Mouse (Mus musculus) forebrain, embryonic 13.5 days (tissue): Measurements from ENCODE around the gene Phactr3. TPM values are rescaled to one million over a fixed set of nuclear protein-coding genes. Genes with fewer than 3 reads are reported as not detected.

Experiments
- ATAC-seq: fragments of 200-750 bp; cut with Nextera tagmentation; 2 replicates; pipeline ENCODE4 v1.8.0; 2017
- H3K27ac ChIP-seq: fragments of 300-500 bp; sonication (generic); 2 replicates; pipeline ENCODE4 v1.5.1; 2015; ENCODE audit warnings: inconsistent platforms, mild to moderate bottlenecking, moderate library complexity
- H3K27me3 ChIP-seq: fragments of 300-500 bp; sonication (generic); 2 replicates; pipeline ENCODE4 v1.6.1; 2015; ENCODE audit warnings: mild to moderate bottlenecking, inconsistent platforms
- H3K36me3 ChIP-seq: fragments of 300-500 bp; sonication (generic); 2 replicates; pipeline ENCODE4 v1.6.1; 2015; ENCODE audit warnings: mild to moderate bottlenecking, inconsistent platforms; ENCODE audit not compliant: poor library complexity, severe bottlenecking
- H3K4me1 ChIP-seq: fragments of 300-500 bp; sonication (generic); 2 replicates; pipeline ENCODE4 v1.6.1; 2015; ENCODE audit warnings: inconsistent platforms
- H3K4me2 ChIP-seq: fragments of 300-500 bp; sonication (generic); 2 replicates; pipeline ENCODE4 v1.6.1; 2015; ENCODE audit warnings: inconsistent platforms, mild to moderate bottlenecking, moderate library complexity
- H3K4me3 ChIP-seq: fragments of 300-500 bp; sonication (generic); 2 replicates; pipeline ENCODE4 v1.5.1; 2015; ENCODE audit warnings: mild to moderate bottlenecking, inconsistent platforms
- H3K9ac ChIP-seq: fragments of 300-500 bp; sonication (generic); 2 replicates; pipeline ENCODE4 v1.6.1; 2015; ENCODE audit warnings: mild to moderate bottlenecking, inconsistent platforms
- H3K9me3 ChIP-seq: fragments of 300-500 bp; sonication (generic); replicated peaks from 2 replicates; pipeline ENCODE4 v1.6.1; 2016; ENCODE audit warnings: inconsistent platforms
- WGBS: fragments of 180-500 bp; shearing (Covaris S2); methylation state at CpG from one replicate; pipeline ENCODE4 v1.1.7; 2015; 5-methylcytosine and 5-hydroxymethylcytosine counted together
- polyA plus RNA-seq: library from polyadenylated mRNA; unstranded; fragments of >200 nt; fragmentation: Nextera tagmentation; extraction: Ambion mirVana; gene quantifications from 2 replicates; pipeline ENCODE4 v1.2.1, GENCODE M21; 2015

The Phactr3 gene
- polyA plus RNA-seq, 1 experiment from 2014 or later, result 27.0 TPM

GRCm38 (mm10) chr2:178165943-178166342 lies 47.2 kb downstream of the Phactr3 start:
- ATAC-seq, result no peak
- Histone ChIP-seq H3K27ac (no peak overlapping the region), H3K36me3 (no peaks in the 10 kb centered on the region), H3K4me1 (peaks cover 3% of the 10 kb centered on the region; the same call in 1 of the 2 replicates), H3K9ac (no peak overlapping the region), H3K27me3 (no peaks in the 10 kb centered on the region), H3K4me3 (no peak overlapping the region), H3K9me3 (no peaks in the 10 kb centered on the region), H3K4me2 (no peak overlapping the region)
- WGBS, result 79% methylated on average over 10 of the region's 10 CpGs

DNA sequence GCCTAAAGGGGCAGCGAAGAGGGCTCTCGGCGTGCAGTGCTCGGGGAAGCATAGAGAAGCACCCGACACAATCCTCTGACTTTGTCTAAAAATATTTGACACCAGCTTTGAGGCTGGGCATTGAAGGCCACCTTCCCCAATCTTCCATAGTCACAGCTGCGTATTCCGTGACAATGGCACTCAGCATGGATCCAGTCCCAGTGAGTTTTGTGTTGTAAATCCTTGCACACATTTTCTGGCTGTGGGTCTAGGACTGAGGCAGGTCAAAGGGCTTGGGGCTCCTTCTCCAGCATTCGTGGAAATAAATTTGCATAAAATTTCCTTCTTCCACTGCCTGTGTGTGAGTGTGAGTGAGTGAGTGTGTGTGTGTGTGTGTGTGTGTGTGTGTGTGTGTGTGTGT lies 51.2 kb downstream of the Phactr3 start:
- Histone ChIP-seq H3K36me3 (no peaks in the 10 kb centered on the region), H3K4me2 (no peak overlapping the region), H3K27ac (no peak overlapping the region), H3K4me1 (peaks cover 10% of the 10 kb centered on the region; the same call in 1 of the 2 replicates), H3K9ac (no peak overlapping the region), H3K4me3 (no peak overlapping the region), H3K27me3 (no peaks in the 10 kb centered on the region), H3K9me3 (no peaks in the 10 kb centered on the region)
- 40% methylated on average over 8 of the region's 8 CpGs for WGBS
- ATAC-seq, result no peak

GRCm38 (mm10) chr2:178173951-178174350 lies 55.2 kb downstream of the Phactr3 start:
- Histone ChIP-seq H3K27ac (no peak overlapping the region), H3K4me2 (no peak overlapping the region), H3K4me1 (peaks cover 17% of the 10 kb centered on the region), H3K9ac (no peak overlapping the region), H3K27me3 (no peaks in the 10 kb centered on the region), H3K4me3 (no peak overlapping the region), H3K9me3 (no peaks in the 10 kb centered on the region), H3K36me3 (no peaks in the 10 kb centered on the region)
- no peak for ATAC-seq
- 23% methylated on average over 2 of the region's 2 CpGs for WGBS

DNA sequence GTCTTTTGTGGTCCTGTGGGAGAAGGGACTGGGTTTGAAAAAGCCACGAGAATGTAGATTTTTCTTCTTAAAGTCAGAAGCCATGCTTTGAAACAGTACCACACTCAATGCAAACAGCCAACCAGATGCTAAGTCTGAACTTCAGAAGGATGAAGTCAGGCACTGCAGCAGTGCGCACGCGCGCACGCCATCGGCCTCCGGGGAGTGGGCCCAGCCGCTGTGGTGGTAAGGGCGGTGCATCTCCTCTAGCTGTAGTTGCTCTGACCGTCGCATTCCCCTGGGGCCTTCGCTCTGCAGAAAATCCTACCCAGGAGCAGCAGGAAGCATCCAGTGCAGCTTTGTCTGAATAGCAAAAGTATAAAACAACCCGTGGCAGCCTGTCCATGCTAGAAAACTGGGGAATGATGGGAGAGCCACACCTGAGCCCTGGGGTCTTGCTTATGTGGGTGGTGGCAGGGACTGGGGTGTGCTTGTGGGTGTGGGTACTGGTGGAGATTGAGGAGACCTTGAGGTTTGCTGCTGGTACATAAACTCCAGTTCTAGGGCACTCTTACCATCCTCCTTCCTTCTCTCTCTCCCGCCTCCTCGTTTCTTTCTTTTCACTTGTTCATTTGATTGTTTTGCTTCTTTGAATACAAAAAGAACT lies 56.6 kb downstream of the Phactr3 start:
- peaks cover 14% of the 10 kb centered on the region for H3K4me1 ChIP-seq
- peak; percentile 91 for ATAC-seq
- H3K9ac ChIP-seq, result 0 out of 2 replicates have a peak overlapping the region, but pooled peaks have one; percentile 48
- H3K4me2 ChIP-seq, result peak overlapping the region; percentile 54
- peak overlapping the region; percentile 51; the same call in 1 of the 2 replicates for H3K27ac ChIP-seq
- H3K4me3 ChIP-seq, result peak overlapping the region; percentile 13; the same call in 1 of the 2 replicates
- no peaks in the 10 kb centered on the region for H3K27me3 ChIP-seq
- H3K9me3 ChIP-seq, result no peaks in the 10 kb centered on the region
- no peaks in the 10 kb centered on the region for H3K36me3 ChIP-seq
- WGBS, result 19% methylated on average over 16 of the region's 16 CpGs

GRCm38 (mm10) chr2:178184251-178184650 lies 65.5 kb downstream of the Phactr3 start:
- Histone ChIP-seq H3K36me3 (no peaks in the 10 kb centered on the region), H3K27ac (no peak overlapping the region), H3K27me3 (no peaks in the 10 kb centered on the region), H3K9ac (no peak overlapping the region), H3K4me1 (peaks cover 3% of the 10 kb centered on the region; the same call in 1 of the 2 replicates), H3K4me2 (no peak overlapping the region), H3K9me3 (no peaks in the 10 kb centered on the region), H3K4me3 (no peak overlapping the region)
- ATAC-seq, result no peak
- 83% methylated on average over 5 of the region's 5 CpGs for WGBS

DNA sequence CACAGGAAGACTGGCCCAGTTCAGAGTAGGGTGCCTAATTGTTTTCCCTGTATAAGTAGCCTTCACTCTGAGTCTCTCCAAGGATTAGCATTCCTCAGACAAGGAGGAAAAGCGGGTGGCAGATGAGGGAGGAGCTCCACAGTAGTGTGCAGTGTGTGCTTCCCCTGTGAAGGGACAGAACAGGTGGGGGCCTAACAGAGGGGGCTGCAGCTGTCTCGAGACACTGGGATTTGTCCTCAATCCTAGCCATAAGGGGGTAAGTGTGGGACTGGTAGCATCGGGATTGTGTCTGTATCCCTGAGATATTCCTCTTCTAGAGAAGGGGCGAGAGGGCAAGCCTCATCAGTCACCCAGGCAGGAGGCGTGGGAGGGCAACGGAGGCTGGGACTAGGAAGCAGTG lies 66.1 kb downstream of the Phactr3 start:
- H3K9ac ChIP-seq, result no peak overlapping the region
- no peaks in the 10 kb centered on the region for H3K9me3 ChIP-seq
- 0 out of 2 replicates have a peak, but pooled peaks have one; percentile 16 for ATAC-seq
- 61% methylated on average over 6 of the region's 6 CpGs for WGBS
- no peak overlapping the region for H3K27ac ChIP-seq
- no peak overlapping the region for H3K4me2 ChIP-seq
- peaks cover 3% of the 10 kb centered on the region; the same call in 1 of the 2 replicates for H3K4me1 ChIP-seq
- no peak overlapping the region for H3K4me3 ChIP-seq
- no peaks in the 10 kb centered on the region for H3K27me3 ChIP-seq
- no peaks in the 10 kb centered on the region for H3K36me3 ChIP-seq

DNA sequence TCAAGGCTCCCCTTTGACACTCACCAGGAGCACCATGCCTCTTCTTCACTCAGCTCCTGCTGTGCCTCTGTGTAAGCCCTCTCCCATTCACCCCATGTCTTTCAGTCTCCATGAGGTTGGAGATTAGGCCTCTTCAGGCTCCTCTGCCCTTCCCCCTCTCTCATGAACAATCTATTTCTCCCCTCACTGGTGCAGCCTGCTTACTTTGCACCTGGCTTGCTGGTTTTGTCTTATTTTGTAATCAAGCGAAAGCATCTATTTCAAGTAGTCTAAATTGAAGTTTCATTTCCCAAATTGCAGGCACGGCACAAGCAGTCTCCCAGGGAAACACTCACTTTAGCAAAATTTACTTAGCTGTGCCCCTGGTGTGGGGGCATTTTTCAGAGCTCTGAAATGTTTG lies 70.2 kb downstream of the Phactr3 start:
- Histone ChIP-seq H3K27ac (peak overlapping the region; percentile 20; the same call in 1 of the 2 replicates), H3K27me3 (no peaks in the 10 kb centered on the region), H3K4me1 (peaks cover 3% of the 10 kb centered on the region; the same call in 1 of the 2 replicates), H3K9me3 (no peaks in the 10 kb centered on the region), H3K4me2 (no peak overlapping the region), H3K36me3 (no peaks in the 10 kb centered on the region), H3K4me3 (no peak overlapping the region), H3K9ac (no peak overlapping the region)
- ATAC-seq, result peak; percentile 43; the same call in 1 of the 2 replicates
- 27% methylated on average over 2 of the region's 2 CpGs for WGBS

DNA sequence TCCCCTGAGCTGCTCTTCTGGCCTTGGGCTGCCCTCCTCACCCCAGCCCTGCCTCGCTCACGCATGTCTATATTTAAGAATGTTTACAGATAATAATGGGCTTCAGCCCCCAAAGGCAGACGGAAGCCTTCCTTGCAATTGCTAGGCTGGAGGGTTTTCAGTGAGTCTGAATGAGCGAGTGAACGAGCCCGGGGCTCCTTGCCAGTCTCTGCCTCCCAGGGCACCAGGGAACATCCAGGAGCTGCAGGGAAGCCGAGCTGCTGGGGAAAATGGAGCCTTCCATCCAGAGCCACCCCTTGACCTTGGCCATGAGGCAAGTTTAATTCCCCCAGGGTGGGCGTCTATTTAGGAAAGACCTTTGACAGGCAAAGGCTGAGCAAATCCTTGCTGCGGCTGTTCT lies 74.1 kb downstream of the Phactr3 start:
- no peak overlapping the region for H3K4me3 ChIP-seq
- 58% methylated on average over 9 of the region's 9 CpGs for WGBS
- no peaks in the 10 kb centered on the region for H3K27me3 ChIP-seq
- H3K9me3 ChIP-seq, result no peaks in the 10 kb centered on the region
- no peak overlapping the region for H3K27ac ChIP-seq
- peaks cover 2% of the 10 kb centered on the region; the same call in 1 of the 2 replicates for H3K4me1 ChIP-seq
- H3K9ac ChIP-seq, result no peak overlapping the region
- ATAC-seq, result no peak
- H3K4me2 ChIP-seq, result no peak overlapping the region
- no peaks in the 10 kb centered on the region for H3K36me3 ChIP-seq

GRCm38 (mm10) chr2:178193445-178193844 lies 74.7 kb downstream of the Phactr3 start:
- 53% methylated on average over 2 of the region's 2 CpGs for WGBS
- Histone ChIP-seq H3K9ac (no peak overlapping the region), H3K4me1 (peaks cover 2% of the 10 kb centered on the region; the same call in 1 of the 2 replicates), H3K27ac (no peak overlapping the region), H3K4me2 (no peak overlapping the region), H3K4me3 (no peak overlapping the region), H3K36me3 (no peaks in the 10 kb centered on the region), H3K9me3 (no peaks in the 10 kb centered on the region), H3K27me3 (no peaks in the 10 kb centered on the region)
- no peak for ATAC-seq

GRCm38 (mm10) chr2:178194908-178195307 lies 76.1 kb downstream of the Phactr3 start:
- Histone ChIP-seq H3K9ac (no peak overlapping the region), H3K4me1 (peaks cover 2% of the 10 kb centered on the region; the same call in 1 of the 2 replicates), H3K4me3 (no peak overlapping the region), H3K27ac (0 out of 2 replicates have a peak overlapping the region, but pooled peaks have one; percentile 14), H3K36me3 (no peaks in the 10 kb centered on the region), H3K4me2 (no peak overlapping the region), H3K27me3 (no peaks in the 10 kb centered on the region), H3K9me3 (no peaks in the 10 kb centered on the region)
- 82% methylated on average over 5 of the region's 5 CpGs for WGBS
- ATAC-seq, result no peak

DNA sequence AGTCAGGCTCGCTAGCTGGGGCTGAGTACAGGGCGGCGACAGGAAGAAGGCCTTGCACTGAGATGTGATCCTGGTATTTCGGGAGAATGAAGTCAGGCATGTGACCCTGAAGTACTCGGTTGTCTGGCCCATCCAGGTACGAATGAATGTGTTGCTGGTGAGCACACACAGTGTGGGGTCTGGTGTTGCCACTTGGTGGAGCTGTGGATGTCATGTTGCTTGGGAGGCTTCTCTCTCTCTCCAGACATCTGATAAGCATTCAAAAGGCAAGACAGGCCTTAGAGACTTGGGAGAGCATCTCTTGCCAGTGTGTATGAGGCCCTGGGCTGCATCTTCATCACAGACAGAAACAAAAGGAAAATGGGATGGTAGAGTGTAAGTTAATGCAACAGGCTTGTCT lies 77.3 kb downstream of the Phactr3 start:
- 88% methylated on average over 6 of the region's 6 CpGs for WGBS
- ATAC-seq, result no peak
- H3K27ac ChIP-seq, result no peak overlapping the region

GRCm38 (mm10) chr2:178197542-178197941 lies 78.8 kb downstream of the Phactr3 start:
- H3K27ac ChIP-seq, result no peak overlapping the region
- peaks cover 2% of the 10 kb centered on the region; the same call in 1 of the 2 replicates for H3K4me1 ChIP-seq
- no peaks in the 10 kb centered on the region for H3K9me3 ChIP-seq
- H3K4me3 ChIP-seq, result no peak overlapping the region
- no peak overlapping the region for H3K4me2 ChIP-seq
- no peaks in the 10 kb centered on the region for H3K27me3 ChIP-seq
- no peaks in the 10 kb centered on the region for H3K36me3 ChIP-seq
- 96% methylated on average over 1 of the region's 1 CpGs for WGBS
- no peak overlapping the region for H3K9ac ChIP-seq
- no peak for ATAC-seq

More for the DNA sequence above, 77.3 kb downstream of the Phactr3 start:
- Histone ChIP-seq H3K36me3 (no peaks in the 10 kb centered on the region), H3K4me2 (no peak overlapping the region), H3K27me3 (no peaks in the 10 kb centered on the region), H3K4me3 (no peak overlapping the region), H3K9me3 (no peaks in the 10 kb centered on the region), H3K4me1 (peaks cover 2% of the 10 kb centered on the region; the same call in 1 of the 2 replicates), H3K9ac (no peak overlapping the region)
